Mouse (Mus musculus): Measurements from ENCODE around the gene Ube2o.

- no peak for TF ChIP-seq CTCF (IDR thresholded peaks at IDR 0.05; ENCODE audit: control insufficient read depth, insufficient read depth, low read length)
- no peak for TF ChIP-seq POLR2A (IDR thresholded peaks at IDR 0.05; ENCODE audit: borderline replicate concordance, control insufficient read depth, low read depth, low read length)
These were observed 86.6 kb downstream of the Ube2o start for GRCm38 (mm10) chr11:116494474-116495174.

Data from bone marrow, adult 2 months (tissue).